Comparison of ENCODE assay signal across 31 mouse cellular contexts in genomic region chr10:45328196-45329000, GRCm38 (mm10). TPM values are rescaled to one million over a fixed set of nuclear protein-coding genes. Genes with fewer than 3 reads are reported as not detected.
DNase-seq lines count a peak whose midpoint lies in the region; ATAC-seq and TF ChIP-seq lines count a peak whose summit lies in the region.
"Had no signal": no experiment of that assay in that cellular context is flagged by ENCODE, and none has a peak within 500 bp of the region (broad histone marks: within the 10 kb centered on the region; RNA-seq: fewer than 3 reads in every experiment).

No protein-coding gene starts in this region.

- H3K4me3 ChIP-seq in midbrain, embryonic 13.5 days (replicated peaks), result no peak overlapping the region
- no peak overlapping the region for H3K4me3 ChIP-seq in midbrain, embryonic 10.5 days
- H3K4me3 ChIP-seq in hindbrain, embryonic 15.5 days, result no peak overlapping the region
- no peak overlapping the region for H3K4me3 ChIP-seq in midbrain, postnatal 0 days (ENCODE audit: low read depth, low read length)
- H3K4me3 ChIP-seq in liver, embryonic 11.5 days (ENCODE audit: low read depth, low read length), result no peak overlapping the region
- H3K4me3 ChIP-seq in limb, embryonic 10.5 days, result no peak overlapping the region
- H3K4me3 ChIP-seq: embryonic facial prominence, embryonic 13.5 days; forebrain, embryonic 12.5 days; heart, adult 2 months; heart, embryonic 12.5 days; liver, embryonic 13.5 days had no signal

- no peaks in the 10 kb centered on the region for H3K36me3 ChIP-seq in midbrain, embryonic 13.5 days
- no peaks in the 10 kb centered on the region for H3K36me3 ChIP-seq in midbrain, embryonic 10.5 days
- no peaks in the 10 kb centered on the region for H3K36me3 ChIP-seq in hindbrain, embryonic 15.5 days
- H3K36me3 ChIP-seq in midbrain, postnatal 0 days (ENCODE audit: insufficient read depth, low read length), result no peaks in the 10 kb centered on the region
- H3K36me3 ChIP-seq in liver, embryonic 11.5 days (ENCODE audit: control insufficient read depth, insufficient read depth, low read length), result no peaks in the 10 kb centered on the region
- no peaks in the 10 kb centered on the region for H3K36me3 ChIP-seq in limb, embryonic 10.5 days
- H3K36me3 ChIP-seq: embryonic facial prominence, embryonic 13.5 days; forebrain, embryonic 12.5 days; heart, embryonic 12.5 days; liver, embryonic 13.5 days had no signal

- no peaks in the 10 kb centered on the region for H3K4me1 ChIP-seq in midbrain, embryonic 13.5 days (replicated peaks)
- no peaks in the 10 kb centered on the region for H3K4me1 ChIP-seq in midbrain, embryonic 10.5 days
- H3K4me1 ChIP-seq in hindbrain, embryonic 15.5 days (replicated peaks), result no peaks in the 10 kb centered on the region
- no peaks in the 10 kb centered on the region for H3K4me1 ChIP-seq in midbrain, postnatal 0 days (ENCODE audit: insufficient read depth, low read length)
- H3K4me1 ChIP-seq in liver, embryonic 11.5 days (replicated peaks; ENCODE audit: control insufficient read depth, insufficient read depth, low read length), result no peaks in the 10 kb centered on the region
- no peaks in the 10 kb centered on the region for H3K4me1 ChIP-seq in limb, embryonic 10.5 days
- H3K4me1 ChIP-seq: embryonic facial prominence, embryonic 13.5 days; liver, embryonic 13.5 days had no signal

- H3K27ac ChIP-seq in midbrain, embryonic 13.5 days, result no peak overlapping the region
- no peak overlapping the region for H3K27ac ChIP-seq in midbrain, embryonic 10.5 days (replicated peaks)
- H3K27ac ChIP-seq in hindbrain, embryonic 15.5 days (replicated peaks), result no peak overlapping the region
- no peak overlapping the region for H3K27ac ChIP-seq in midbrain, postnatal 0 days (ENCODE audit: low read depth, low read length)
- no peak overlapping the region for H3K27ac ChIP-seq in liver, embryonic 11.5 days (ENCODE audit: low read depth, low read length)
- no peak overlapping the region for H3K27ac ChIP-seq in limb, embryonic 10.5 days
- H3K27ac ChIP-seq: embryonic facial prominence, embryonic 13.5 days; forebrain, embryonic 12.5 days; heart, adult 2 months; liver, embryonic 13.5 days; macrophage; stomach, postnatal 0 days had no signal

- 69% methylated on average over 7 of the region's 7 CpGs for WGBS in midbrain, embryonic 13.5 days
- WGBS in midbrain, embryonic 10.5 days, result 87% methylated on average over 7 of the region's 7 CpGs
- WGBS in hindbrain, embryonic 15.5 days, result 57% methylated on average over 7 of the region's 7 CpGs
- 58% methylated on average over 7 of the region's 7 CpGs for WGBS in midbrain, postnatal 0 days
- 75% methylated on average over 7 of the region's 7 CpGs for WGBS in liver, embryonic 11.5 days
- 82% methylated on average over 7 of the region's 7 CpGs for WGBS in limb, embryonic 10.5 days

- H3K27me3 ChIP-seq in midbrain, embryonic 13.5 days, result peaks cover 7% of the 10 kb centered on the region; the same call in 1 of the 2 replicates
- H3K27me3 ChIP-seq in midbrain, embryonic 10.5 days (ENCODE audit: low read depth, poor library complexity, severe bottlenecking), result peaks cover 7% of the 10 kb centered on the region
- no peaks in the 10 kb centered on the region; the same call in 1 of the 2 replicates for H3K27me3 ChIP-seq in hindbrain, embryonic 15.5 days
- no peaks in the 10 kb centered on the region; the same call in 1 of the 2 replicates for H3K27me3 ChIP-seq in midbrain, postnatal 0 days (ENCODE audit: insufficient read depth, low read length)
- no peaks in the 10 kb centered on the region for H3K27me3 ChIP-seq in liver, embryonic 11.5 days (replicated peaks; ENCODE audit: control insufficient read depth, insufficient read depth, low read length)
- H3K27me3 ChIP-seq in limb, embryonic 10.5 days (ENCODE audit: low read depth, poor library complexity, severe bottlenecking), result peaks cover 2% of the 10 kb centered on the region; the same call in 1 of the 2 replicates
- H3K27me3 ChIP-seq: heart, embryonic 12.5 days had no signal

- no peak overlapping the region for H3K4me2 ChIP-seq in midbrain, embryonic 13.5 days (replicated peaks)
- no peak overlapping the region for H3K4me2 ChIP-seq in hindbrain, embryonic 15.5 days
- H3K4me2 ChIP-seq in midbrain, postnatal 0 days (ENCODE audit: low read depth, low read length, poor library complexity, severe bottlenecking), result no peak overlapping the region
- no peak overlapping the region for H3K4me2 ChIP-seq in liver, embryonic 11.5 days
- H3K4me2 ChIP-seq: embryonic facial prominence, embryonic 13.5 days; forebrain, embryonic 12.5 days; heart, embryonic 12.5 days; liver, embryonic 13.5 days had no signal

- no peak overlapping the region for H3K9ac ChIP-seq in midbrain, embryonic 13.5 days (replicated peaks)
- H3K9ac ChIP-seq in hindbrain, embryonic 15.5 days, result no peak overlapping the region
- no peak overlapping the region for H3K9ac ChIP-seq in midbrain, postnatal 0 days (replicated peaks; ENCODE audit: low read length, poor library complexity, severe bottlenecking)
- H3K9ac ChIP-seq in liver, embryonic 11.5 days (ENCODE audit: low read depth, low read length), result no peak overlapping the region
- H3K9ac ChIP-seq: embryonic facial prominence, embryonic 13.5 days; forebrain, embryonic 12.5 days; forebrain, postnatal 0 days; heart, embryonic 12.5 days; liver, embryonic 13.5 days had no signal

- H3K9me3 ChIP-seq in midbrain, embryonic 13.5 days, result no peaks in the 10 kb centered on the region
- no peaks in the 10 kb centered on the region for H3K9me3 ChIP-seq in midbrain, embryonic 10.5 days (replicated peaks)
- H3K9me3 ChIP-seq in hindbrain, embryonic 15.5 days, result no peaks in the 10 kb centered on the region
- H3K9me3 ChIP-seq in midbrain, postnatal 0 days (ENCODE audit: low read length), result no peaks in the 10 kb centered on the region
- H3K9me3 ChIP-seq in liver, embryonic 11.5 days (ENCODE audit: control insufficient read depth, low read length), result no peaks in the 10 kb centered on the region
- no peaks in the 10 kb centered on the region for H3K9me3 ChIP-seq in limb, embryonic 10.5 days (replicated peaks)
- H3K9me3 ChIP-seq: embryonic facial prominence, embryonic 13.5 days; forebrain, embryonic 12.5 days; heart, embryonic 12.5 days; liver, embryonic 13.5 days had no signal

- DNase-seq in midbrain, embryonic 10.5 days (ENCODE audit: low spot score), result no peak
- DNase-seq in midbrain, postnatal 0 days (ENCODE audit: low spot score), result peak; percentile 14
- no peak for DNase-seq in liver, embryonic 11.5 days (ENCODE audit: low spot score)
- no peak for DNase-seq in limb, embryonic 10.5 days (ENCODE audit: low spot score)
- DNase-seq: adrenal gland, postnatal 14 days; cerebellum, adult 18-20 months; cerebellum, postnatal 10 days; forebrain, postnatal 0 days; heart, adult 2 months; heart, postnatal 4 days; kidney, adult 18-20 months; kidney, postnatal 4 days; liver, embryonic 13.5 days; lung, adult 2 months; lung, postnatal 10 days; right cerebral cortex, adult 18-20 months; right cerebral cortex, postnatal 4 days; thymus, adult 2 months; thymus, postnatal 36 days had no signal

- TF ChIP-seq CTCF in midbrain, postnatal 0 days (IDR thresholded peaks at IDR 0.05), result no peak

- ATAC-seq in midbrain, embryonic 13.5 days, result 0 out of 2 replicates have a peak, but pooled peaks have one; percentile 65
- ATAC-seq in hindbrain, embryonic 15.5 days (ENCODE audit: low FRiP score, low read depth), result peak; percentile 45; the same call in 1 of the 2 replicates
- ATAC-seq in midbrain, postnatal 0 days (ENCODE audit: low FRiP score), result peak; percentile 73; the same call in 1 of the 2 replicates
- no peak for ATAC-seq in liver, embryonic 11.5 days (replicated peaks; ENCODE audit: low FRiP score)
- no peak for ATAC-seq in erythroid progenitor cell, adult 5-6 weeks (replicated peaks; ENCODE audit: low FRiP score, poor library complexity, severe bottlenecking)
- ATAC-seq: CD4-positive, CD25-positive, alpha-beta regulatory T cell, adult 4 months; forebrain, postnatal 0 days had no signal

RNA-seq across cellular contexts. Expression of gene Bves, which starts 7.2 kb away (rescaled TPM):
- 0.90 and 1.3 TPM in 2 replicates for polyA plus RNA-seq in midbrain, embryonic 13.5 days (2015; fragmentation: Nextera tagmentation; extraction: Ambion mirVana)
- 2.3 and 2.6 TPM in 2 replicates for polyA plus RNA-seq in midbrain, embryonic 10.5 days (2016; fragmentation: Nextera tagmentation; extraction: Ambion mirVana)
- polyA plus RNA-seq in hindbrain, embryonic 15.5 days (2015; fragmentation: Nextera tagmentation; extraction: Ambion mirVana), result 1.9 and 2.0 TPM in 2 replicates
- 2.7 TPM in 2 replicates for total RNA-seq in midbrain, postnatal 0 days (2014; rRNA removed)
- polyA plus RNA-seq in midbrain, postnatal 0 days (2015; fragmentation: Nextera tagmentation; extraction: Ambion mirVana), result 1.0 and 1.3 TPM in 2 replicates
- polyA plus RNA-seq in liver, embryonic 11.5 days (2014; fragmentation: Nextera tagmentation; extraction: Ambion mirVana), result 1.2 and 1.4 TPM in 2 replicates
- not detected in 2 replicates for total RNA-seq in erythroid progenitor cell, adult 5-6 weeks (2015; ENCODE audit: low replicate concordance)
- total RNA-seq in erythroid progenitor cell, adult 5-6 weeks (2017; ENCODE audit: low replicate concordance), result not detected in 2 replicates
- polyA plus RNA-seq in limb, embryonic 10.5 days (2016; fragmentation: Nextera tagmentation; extraction: Ambion mirVana), result 4.1 and 5.3 TPM in 2 replicates
- total RNA-seq: common myeloid progenitor, adult 5-6 weeks; megakaryocyte-erythroid progenitor cell, adult 5-6 weeks; neutrophil, adult 5-6 weeks had no signal
- polyA plus RNA-seq: CD4-positive, CD25-positive, alpha-beta regulatory T cell, adult 4 months; macrophage had no signal

Comparison
In these comparisons a context has a peak if more than half of its experiments do, and no peak if none do; other contexts are left out.
1. ATAC-seq: peak in midbrain, embryonic 13.5 days (single experiment), hindbrain, embryonic 15.5 days (single experiment) and midbrain, postnatal 0 days (single experiment); none in liver, embryonic 11.5 days (single experiment) and erythroid progenitor cell, adult 5-6 weeks (single experiment).